Mouse (Mus musculus) G1E (cell line): ENCODE data around the gene Thada.

Source experiments
- CTCF ChIP-seq: IDR thresholded peaks from 2 replicates; pipeline ENCODE4 v1.5.1; 2012; ENCODE audit warnings: low read depth, low read length, inconsistent platforms, mixed read lengths
- GATA1 ChIP-seq: IDR thresholded peaks from 2 replicates; pipeline ENCODE4 v1.6.1; 2012; ENCODE audit warnings: borderline replicate concordance, low read length, inconsistent platforms, mixed read lengths
- GATA2 ChIP-seq: IDR thresholded peaks from 2 replicates; pipeline ENCODE4 v1.6.1; 2012; ENCODE audit warnings: low read depth, low read length, inconsistent platforms, borderline replicate concordance
- POLR2AphosphoS5 ChIP-seq: IDR thresholded peaks from 2 replicates; pipeline ENCODE4 v1.6.1; 2012; ENCODE audit warnings: low read depth, low read length, inconsistent platforms; ENCODE audit not compliant: insufficient replicate concordance
- TAL1 ChIP-seq: conservative IDR thresholded peaks from 2 replicates; pipeline ENCODE4 v1.6.1; 2012; ENCODE audit warnings: low read depth, low read length, inconsistent platforms, mixed read lengths

DNA sequence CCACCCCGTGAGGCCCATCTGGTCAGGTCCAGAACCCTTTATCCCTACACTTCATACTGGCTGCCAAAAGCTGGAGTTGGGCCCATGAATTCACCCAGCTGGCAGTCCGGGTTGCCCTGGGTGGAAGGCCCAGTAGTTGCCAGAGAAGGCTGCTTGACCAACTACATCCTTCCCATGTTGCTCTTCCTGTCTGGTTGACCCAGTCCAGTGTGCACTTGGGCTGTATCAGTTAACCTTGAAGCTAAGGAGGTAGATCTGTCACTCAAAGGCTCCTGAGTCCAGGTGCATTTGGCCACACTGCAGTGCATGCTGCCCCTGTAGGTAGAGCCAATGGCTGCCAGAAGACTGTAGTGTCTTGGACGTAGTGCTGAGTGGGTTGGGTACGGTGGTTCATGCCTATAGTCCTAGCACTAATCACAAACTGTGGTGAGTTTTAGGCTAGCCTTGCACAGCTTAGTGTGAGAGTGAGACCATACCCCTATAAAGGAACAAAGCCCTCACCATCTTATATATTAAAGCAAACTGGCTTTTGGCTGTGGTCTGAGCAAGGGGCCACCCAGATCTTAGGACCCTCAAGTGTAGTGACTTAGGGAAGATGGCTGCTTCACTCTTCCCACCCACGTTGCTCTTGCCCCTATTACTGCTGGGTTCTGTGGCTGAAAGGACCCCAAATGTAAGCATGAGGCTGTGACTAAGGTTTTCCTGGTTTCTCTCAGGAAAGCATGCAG lies 276.7 kb downstream of the Thada start:
- TF ChIP-seq TAL1 (no peak), CTCF (no peak), GATA1 (no peak), POLR2AphosphoS5 (no peak), GATA2 (no peak)
